Mouse (Mus musculus) v-Abl transformed pro-B cells (cell line): ENCODE results near the gene Rab3a.

Experiments
- in situ Hi-C, 2 experiments: fragments of 400-800 bp; cut with MboI; formaldehyde crosslinking; loops; one replicate each; pipeline ENCODE4 v1.15.1; 2025; ENCODE audit not compliant: unreplicated experiment in 2 of 2

Rab3a gene

GRCm38 (mm10) chr8:70755661-70756475, 1.4 kb downstream of the Rab3a start:
- in situ Hi-C loops = loop anchor here in 1 of 2 experiments (5.0 kb wide), 1 partner anchor 34 kb away; the partner anchor contains the start of gene Pde4c

GRCm38 (mm10) chr8:70756476-70757040, 2.1 kb downstream of the Rab3a start:
- in situ Hi-C loops = loop anchor here in 1 of 2 experiments (5.0 kb wide), 1 partner anchor 34 kb away; the partner anchor contains the start of gene Pde4c

- in situ Hi-C loops = loop anchor here in 1 of 2 experiments (5.0 kb wide), 1 partner anchor 35 kb away; the partner anchor contains the start of gene Pde4c
Measured at GRCm38 (mm10) chr8:70757523-70758307, 3.2 kb downstream of the Rab3a start.

- in situ Hi-C loops = loop anchor here in 1 of 2 experiments (5.0 kb wide), 1 partner anchor 36 kb away; the partner anchor contains the start of gene Pde4c
Measured at GRCm38 (mm10) chr8:70758308-70758615, 3.8 kb downstream of the Rab3a start.

- in situ Hi-C loops = loop anchor here in 1 of 2 experiments (5.0 kb wide), 1 partner anchor 37 kb away; the partner anchor contains the start of gene Pde4c
Measured at GRCm38 (mm10) chr8:70758616-70759561, 4.4 kb downstream of the Rab3a start.

GRCm38 (mm10) chr8:70760350-70760749, 5.9 kb downstream of the Rab3a start:
- in situ Hi-C loops = no loop called here

- in situ Hi-C loops = no loop called here
Measured at GRCm38 (mm10) chr8:70760775-70761406, 6.4 kb downstream of the Rab3a start, which contains the start of gene Mpv17l2. Gene Mpv17l2 (minus strand): TSS chr8:70760946.

- in situ Hi-C loops = no loop called here
Measured at GRCm38 (mm10) chr8:70762118-70762517, 7.6 kb downstream of the Rab3a start.

- in situ Hi-C loops = no loop called here
Measured at GRCm38 (mm10) chr8:70763354-70763753, 8.9 kb downstream of the Rab3a start.

GRCm38 (mm10) chr8:70764026-70764425, 9.5 kb downstream of the Rab3a start:
- in situ Hi-C loops = no loop called here

- in situ Hi-C loops = loop anchor here (5.0 kb wide), 2 partner anchors 38 to 78 kb away; no protein-coding TSS in a partner anchor
Measured at GRCm38 (mm10) chr8:70764676-70765075, 10.2 kb downstream of the Rab3a start.

- in situ Hi-C loops = loop anchor here (5.0 kb wide), 2 partner anchors 37 to 77 kb away; no protein-coding TSS in a partner anchor
Measured at GRCm38 (mm10) chr8:70765329-70765728, 10.8 kb downstream of the Rab3a start.

GRCm38 (mm10) chr8:70765838-70766570, 11.5 kb downstream of the Rab3a start:
- in situ Hi-C loops = loop anchor here (5.0 kb wide), 2 partner anchors 36 to 76 kb away; no protein-coding TSS in a partner anchor

GRCm38 (mm10) chr8:70766571-70767440, 12.3 kb downstream of the Rab3a start:
- in situ Hi-C loops = loop anchor here (5.0 kb wide), 2 partner anchors 35 to 75 kb away; no protein-coding TSS in a partner anchor

- in situ Hi-C loops = loop anchor here (5.0 kb wide), 2 partner anchors 35 to 75 kb away; no protein-coding TSS in a partner anchor
Measured at GRCm38 (mm10) chr8:70767503-70767902, 13.0 kb downstream of the Rab3a start.

GRCm38 (mm10) chr8:70768231-70768776, 13.8 kb downstream of the Rab3a start:
- in situ Hi-C loops = loop anchor here (5.0 kb wide), 2 partner anchors 34 to 74 kb away; no protein-coding TSS in a partner anchor

GRCm38 (mm10) chr8:70768956-70769355, 14.5 kb downstream of the Rab3a start:
- in situ Hi-C loops = loop anchor here (5.0 kb wide), 2 partner anchors 33 to 73 kb away; no protein-coding TSS in a partner anchor
